Mouse (Mus musculus) heart, postnatal 4 days (tissue): ENCODE measurements around the gene Rhot2. TPM values are rescaled to one million over a fixed set of nuclear protein-coding genes. Genes with fewer than 3 reads are reported as not detected.
A peak's percentile ranks its signal among the peaks of the same experiment; 100 is the strongest.
"Not testable (repeated sequence)": the region's sequence is repeated elsewhere in the genome, so short reads cannot be mapped to it uniquely, and the experiment has no call there.

Source experiments
- DNase-seq: peaks from one replicate; pipeline ENCODE4 v3.0.0; 2021
- total RNA-seq, 2 experiments: library from RNA; stranded (reverse); gene quantifications; 2 replicates each; pipeline ENCODE4 v1.2.3; 2021

The Rhot2 gene
- total RNA-seq, 2 experiments from 2014 or later, result 77.1 to 78.4 TPM

- no peak for DNase-seq
These were observed 29.6 kb upstream of the Rhot2 start for GRCm38 (mm10) chr17:25874148-25874720.

GRCm38 (mm10) chr17:25873405-25874147 is 28.9 kb upstream of the Rhot2 start:
- DNase-seq, result no peak

- DNase-seq, result no peak
These were observed 28.0 kb upstream of the Rhot2 start for GRCm38 (mm10) chr17:25872676-25873075.

DNA sequence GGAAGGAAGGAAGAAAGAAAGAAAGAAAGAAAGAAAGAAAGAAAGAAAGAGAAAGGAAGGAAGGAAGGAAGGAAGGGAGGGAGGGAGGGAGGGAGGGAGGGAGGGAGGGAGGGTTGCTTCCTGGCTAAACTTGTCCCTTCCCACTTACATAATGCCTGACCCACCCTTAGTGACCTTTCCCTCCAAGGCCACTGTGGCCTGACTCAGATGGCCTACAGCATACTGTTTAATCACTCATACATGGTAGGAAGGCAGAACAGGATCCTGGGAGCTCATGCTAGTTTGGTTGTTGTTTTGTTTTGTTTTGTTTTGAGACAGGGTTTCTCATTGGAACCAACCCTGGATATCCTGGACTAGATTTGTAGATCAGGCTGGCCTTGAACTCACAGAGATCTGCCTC is 26.9 kb upstream of the Rhot2 start:
- DNase-seq, result not testable (repeated sequence)

- DNase-seq, result no peak
These were observed 25.3 kb upstream of the Rhot2 start for GRCm38 (mm10) chr17:25869954-25870353.

- DNase-seq, result no peak
These were observed 24.8 kb upstream of the Rhot2 start for GRCm38 (mm10) chr17:25869498-25869897.

DNA sequence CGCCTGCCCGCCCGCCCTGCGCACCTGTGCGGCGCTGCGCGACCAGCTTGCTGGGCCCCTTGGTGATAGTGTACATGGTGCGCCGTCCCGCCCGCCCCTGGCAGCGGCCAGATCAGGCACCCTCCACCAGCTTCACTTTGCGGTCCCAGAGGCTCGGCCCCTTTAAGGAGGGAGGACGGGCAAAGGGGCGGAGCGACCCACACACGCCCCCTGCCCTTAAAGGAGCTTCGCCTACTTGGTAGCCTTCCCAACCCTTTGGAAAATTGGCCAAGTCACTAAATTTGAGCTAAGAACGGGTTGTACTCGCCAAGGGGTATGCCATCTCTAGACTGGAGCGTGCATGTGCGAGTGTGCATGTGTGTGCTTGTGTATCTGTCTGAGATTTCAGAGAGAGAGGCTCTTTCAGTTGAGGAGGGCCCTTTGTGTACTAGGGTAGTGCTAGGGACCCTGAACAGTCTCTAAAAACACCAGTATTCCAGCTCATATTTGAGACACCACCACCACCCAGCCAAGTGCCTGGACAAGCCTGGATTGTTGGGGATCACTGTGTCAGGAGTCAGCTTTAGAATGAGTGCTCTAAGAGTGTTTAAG is 24.0 kb upstream of the Rhot2 start, which contains the start of gene Mcrip2:
Gene Mcrip2 (minus strand): TSS at position 164 of the 591 bp plus-strand sequence.
- peak; percentile 85 for DNase-seq

DNA sequence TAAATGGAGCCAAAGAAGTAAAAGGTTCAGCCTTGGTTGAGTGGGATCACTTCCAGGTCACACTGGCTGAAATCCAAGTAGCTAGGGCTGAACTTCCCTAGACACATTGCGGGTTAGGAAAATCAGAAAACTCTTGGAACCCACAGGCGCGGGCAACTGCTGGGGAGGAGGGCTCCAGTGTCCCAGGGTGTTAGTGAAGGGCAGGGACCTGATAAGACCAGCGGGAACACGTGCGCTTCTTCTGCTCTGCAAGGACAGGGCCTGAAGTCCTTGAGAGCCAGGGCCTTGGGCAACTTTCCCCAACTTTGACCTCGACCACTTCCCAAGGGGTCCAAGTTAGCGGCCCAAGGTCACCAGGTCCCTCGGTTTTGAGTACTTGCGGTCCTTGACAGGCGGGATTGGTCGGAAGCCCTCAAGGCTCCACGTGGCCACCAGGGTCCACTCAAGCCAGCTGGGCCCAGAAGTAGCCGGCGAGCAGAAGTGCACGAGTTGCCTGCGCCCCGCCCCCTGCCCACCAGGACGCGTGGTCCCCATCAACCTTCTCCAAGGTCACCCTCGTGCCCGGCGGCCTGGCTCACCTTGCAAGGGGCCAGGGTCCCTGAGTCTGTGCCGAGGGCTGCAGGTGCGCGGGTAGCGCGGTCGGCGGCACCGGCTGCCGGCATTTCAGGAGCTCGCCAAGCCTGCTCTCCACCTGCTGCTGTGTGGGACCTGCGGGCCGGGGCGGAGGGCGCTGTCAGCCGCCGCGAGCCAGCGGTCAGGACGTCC is 23.4 kb upstream of the Rhot2 start:
- peak; percentile 74 for DNase-seq

DNA sequence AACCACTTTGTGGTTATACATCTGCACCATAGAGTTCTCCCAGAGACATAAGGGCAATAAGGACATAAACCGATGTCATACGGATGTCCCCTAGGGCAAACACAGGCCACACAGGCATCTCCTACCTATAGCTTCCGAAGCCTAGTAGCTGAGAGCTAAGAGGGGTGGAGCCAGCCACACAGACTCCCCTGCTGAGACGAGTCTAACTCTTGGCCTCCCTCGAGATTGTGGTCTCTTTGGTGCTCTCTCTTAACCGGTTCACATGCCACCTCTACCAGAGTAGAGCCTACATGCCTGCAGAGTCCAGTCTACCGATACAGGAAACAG is 22.8 kb upstream of the Rhot2 start:
- no peak for DNase-seq

- peak; percentile 6 for DNase-seq
These were observed 21.5 kb upstream of the Rhot2 start for GRCm38 (mm10) chr17:25866172-25866571.

DNA sequence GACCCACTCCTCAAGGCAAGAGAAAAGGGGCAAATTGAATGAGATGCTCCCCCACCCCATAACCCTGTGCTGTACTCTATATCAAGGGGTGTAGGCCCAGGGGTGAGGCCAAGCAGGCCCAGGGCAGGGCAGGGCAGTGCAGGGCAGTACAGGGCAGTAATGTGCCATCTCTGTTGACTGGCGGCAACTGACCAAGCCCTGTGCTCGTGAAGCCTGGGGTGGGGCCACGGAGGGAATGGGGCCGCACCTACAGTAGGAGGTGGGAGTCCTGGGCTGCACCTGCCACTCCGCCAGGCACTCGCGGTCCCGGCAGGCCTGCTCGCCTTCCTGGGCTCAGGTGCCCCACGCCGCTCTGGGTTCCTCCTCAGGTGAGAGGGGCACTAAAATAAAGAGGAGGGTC is 20.6 kb upstream of the Rhot2 start:
- DNase-seq, result peak; percentile 7

GRCm38 (mm10) chr17:25864311-25864710 is 19.7 kb upstream of the Rhot2 start:
- no peak for DNase-seq

DNA sequence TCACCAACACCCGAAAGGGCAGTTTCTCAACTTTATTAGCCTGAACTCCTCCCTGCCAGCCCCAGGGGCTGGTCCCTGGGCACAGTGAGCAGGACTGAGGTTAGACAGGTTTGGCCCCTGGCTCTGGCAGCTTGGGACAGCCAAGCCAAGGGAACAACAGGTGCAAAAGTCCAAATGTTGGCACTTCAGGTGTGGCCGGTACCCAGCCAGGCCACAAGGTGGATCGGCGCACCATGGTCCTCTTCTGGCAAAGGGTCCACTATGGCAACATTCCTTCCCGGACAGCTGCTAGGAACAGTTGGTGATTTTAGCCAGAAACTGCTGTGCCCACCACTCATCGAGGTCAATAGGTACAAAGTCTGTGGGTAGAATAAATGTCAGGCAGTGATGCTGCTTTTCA is 19.0 kb upstream of the Rhot2 start:
- DNase-seq, result no peak

DNA sequence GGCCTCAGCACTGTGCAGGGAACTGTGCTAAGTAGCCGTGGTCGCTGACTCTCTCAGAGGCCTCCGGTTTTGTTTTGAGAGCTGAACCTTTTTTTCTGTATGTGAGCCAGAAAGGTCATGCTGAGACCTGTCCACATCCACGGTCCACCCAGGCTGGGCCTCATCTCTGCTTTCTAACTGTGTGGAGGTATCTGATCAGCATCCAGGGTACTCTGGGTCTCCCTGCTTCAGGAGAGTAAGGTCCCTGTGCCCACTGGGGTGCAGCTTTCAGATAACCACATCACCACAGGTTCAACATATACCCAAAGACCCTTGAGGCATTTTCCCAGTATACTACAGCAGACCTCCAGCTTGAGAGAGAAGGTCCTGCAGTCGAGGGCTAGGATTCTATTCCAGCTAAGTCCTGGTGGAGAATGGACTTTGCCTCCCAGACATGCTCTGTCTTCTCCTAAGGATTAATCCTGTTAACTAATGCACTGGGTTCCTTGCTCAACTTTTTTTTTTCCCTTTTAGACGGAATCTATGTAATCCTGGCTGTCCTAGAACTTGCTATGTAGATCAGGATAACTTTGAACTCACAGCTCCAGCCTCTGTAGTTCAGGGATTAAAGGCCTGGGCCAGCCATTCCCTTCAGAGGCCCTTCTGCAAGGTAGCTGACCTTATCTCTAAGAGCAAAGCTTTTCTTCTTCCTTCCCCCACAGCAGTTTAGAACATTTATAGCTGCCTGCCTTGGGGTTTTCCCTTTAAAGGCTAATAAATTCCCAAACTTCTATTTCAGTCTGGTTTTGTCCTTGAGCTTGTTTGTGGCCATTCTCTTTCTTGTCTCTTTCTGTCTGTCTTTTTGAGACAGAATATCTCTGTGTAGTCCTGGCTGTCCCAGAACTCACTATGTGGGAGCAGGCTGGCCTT is 17.3 kb upstream of the Rhot2 start:
- DNase-seq, result no peak

DNA sequence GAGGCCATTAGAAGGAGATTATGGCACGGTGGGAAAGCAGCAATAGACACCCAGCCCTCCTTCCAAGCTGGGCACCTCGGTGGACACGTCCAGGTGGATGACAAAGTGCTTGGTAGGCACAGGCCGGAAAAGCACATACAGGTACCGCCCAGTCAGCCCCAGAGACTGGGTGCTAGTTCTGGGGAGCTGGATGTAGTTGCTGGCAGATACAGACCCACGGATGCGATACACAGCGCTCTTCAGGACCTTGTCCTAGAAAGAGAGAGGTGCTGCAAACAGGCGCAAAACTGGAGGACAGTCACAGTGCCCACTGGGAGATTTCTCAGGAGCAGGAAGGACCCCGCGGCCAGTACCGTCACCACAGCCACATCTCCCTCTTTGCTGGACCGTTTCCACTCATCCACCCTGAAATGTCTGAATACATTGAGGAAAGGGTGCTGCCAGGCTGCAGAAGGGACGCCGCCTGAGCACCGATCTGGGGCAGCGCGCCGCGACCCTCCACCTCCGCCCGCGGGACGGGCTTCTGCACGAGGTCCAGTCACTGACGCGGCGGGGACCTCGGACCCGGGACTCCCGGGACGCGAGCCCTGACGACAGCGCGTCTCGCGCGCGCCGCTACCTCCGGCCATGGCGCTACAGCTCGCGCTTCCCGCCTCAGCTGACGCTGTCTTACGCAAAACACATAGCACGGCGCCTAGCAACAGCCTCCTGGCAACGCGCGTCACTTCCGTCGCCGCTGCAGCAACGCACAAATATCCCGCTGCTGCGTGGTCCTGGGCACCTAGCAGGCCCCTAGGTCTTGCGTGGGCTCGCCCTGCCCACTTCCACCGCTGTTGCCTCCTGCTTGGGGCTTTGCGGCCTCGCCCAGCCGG is 16.4 kb upstream of the Rhot2 start, which contains the start of gene Wdr90:
Gene Wdr90 (minus strand): TSS at position 670 of the 872 bp plus-strand sequence.
- DNase-seq, result peak; percentile 88

GRCm38 (mm10) chr17:25860229-25860628 is 15.6 kb upstream of the Rhot2 start:
- DNase-seq, result no peak

- no peak for DNase-seq
These were observed 835 bp downstream of the Rhot2 start for GRCm38 (mm10) chr17:25843636-25844395.

- no peak for DNase-seq
These were observed 1.5 kb downstream of the Rhot2 start for GRCm38 (mm10) chr17:25843122-25843521.

- DNase-seq, result no peak
These were observed 2.1 kb downstream of the Rhot2 start for GRCm38 (mm10) chr17:25842509-25842908.
